Mouse (Mus musculus) neural tube, embryonic 15.5 days (tissue): ENCODE data around the gene Esam. TPM values are rescaled to one million over a fixed set of nuclear protein-coding genes. Genes with fewer than 3 reads are reported as not detected.
A peak's percentile ranks its signal among the peaks of the same experiment; 100 is the strongest.

ENCODE experiments used
- ATAC-seq: fragments of 200-750 bp; cut with Nextera tagmentation; 2 replicates; pipeline ENCODE4 v1.8.0; 2017; ENCODE audit warnings: mild to moderate bottlenecking, moderate TSS enrichment, moderate library complexity; ENCODE audit not compliant: low FRiP score
- H3K27ac ChIP-seq: fragments of 300-500 bp; sonication (generic); replicated peaks from 2 replicates; pipeline ENCODE4 v1.5.1; 2015; ENCODE audit warnings: mild to moderate bottlenecking, inconsistent platforms
- H3K27me3 ChIP-seq: fragments of 300-500 bp; sonication (generic); replicated peaks from 2 replicates; pipeline ENCODE4 v1.6.1; 2015; ENCODE audit warnings: inconsistent platforms
- H3K36me3 ChIP-seq: fragments of 300-500 bp; sonication (generic); 2 replicates; pipeline ENCODE4 v1.6.1; 2015; ENCODE audit warnings: inconsistent platforms
- H3K4me1 ChIP-seq: fragments of 300-500 bp; sonication (generic); 2 replicates; pipeline ENCODE4 v1.6.1; 2015; ENCODE audit warnings: inconsistent platforms
- H3K4me2 ChIP-seq: fragments of 300-500 bp; sonication (generic); 2 replicates; pipeline ENCODE4 v1.6.1; 2015; ENCODE audit warnings: inconsistent platforms, mild to moderate bottlenecking, moderate library complexity
- H3K4me3 ChIP-seq: fragments of 300-500 bp; sonication (generic); replicated peaks from 2 replicates; pipeline ENCODE4 v1.5.1; 2015; ENCODE audit warnings: mild to moderate bottlenecking, inconsistent platforms
- H3K9ac ChIP-seq: fragments of 300-500 bp; sonication (generic); replicated peaks from 2 replicates; pipeline ENCODE4 v1.6.1; 2015; ENCODE audit warnings: mild to moderate bottlenecking, inconsistent platforms
- H3K9me3 ChIP-seq: fragments of 300-500 bp; sonication (generic); replicated peaks from 2 replicates; pipeline ENCODE4 v1.6.1; 2016; ENCODE audit warnings: inconsistent platforms
- WGBS: fragments of 180-500 bp; shearing (Covaris S2); methylation state at CpG from one replicate; pipeline ENCODE4 v1.1.7; 2015; ENCODE audit warnings: mixed read lengths; 5-methylcytosine and 5-hydroxymethylcytosine counted together
- polyA plus RNA-seq: library from polyadenylated mRNA; unstranded; fragments of >200 nt; fragmentation: Nextera tagmentation; extraction: Ambion mirVana; gene quantifications from 2 replicates; pipeline ENCODE4 v1.2.1, GENCODE M21; 2015

Gene Esam
- polyA plus RNA-seq, 1 experiment from 2014 or later: 42.2 TPM

GRCm38 (mm10) chr9:37546889-37547288, 19.0 kb downstream of the Esam start:
- Histone ChIP-seq H3K4me2 (no peak overlapping the region), H3K27ac (no peak overlapping the region), H3K9me3 (no peaks in the 10 kb centered on the region), H3K27me3 (peaks cover 82% of the 10 kb centered on the region), H3K4me1 (peaks cover 25% of the 10 kb centered on the region), H3K36me3 (no peaks in the 10 kb centered on the region), H3K9ac (no peak overlapping the region), H3K4me3 (no peak overlapping the region)
- ATAC-seq: no peak
- WGBS: 90% methylated on average over 1 of the region's 1 CpGs

GRCm38 (mm10) chr9:37550435-37550834, 22.6 kb downstream of the Esam start:
- Histone ChIP-seq H3K4me2 (no peak overlapping the region), H3K9ac (no peak overlapping the region), H3K4me1 (peaks cover 26% of the 10 kb centered on the region), H3K27me3 (peaks cover 89% of the 10 kb centered on the region), H3K27ac (no peak overlapping the region), H3K9me3 (no peaks in the 10 kb centered on the region), H3K36me3 (no peaks in the 10 kb centered on the region), H3K4me3 (no peak overlapping the region)
- 74% methylated on average over 1 of the region's 1 CpGs for WGBS
- no peak for ATAC-seq

DNA sequence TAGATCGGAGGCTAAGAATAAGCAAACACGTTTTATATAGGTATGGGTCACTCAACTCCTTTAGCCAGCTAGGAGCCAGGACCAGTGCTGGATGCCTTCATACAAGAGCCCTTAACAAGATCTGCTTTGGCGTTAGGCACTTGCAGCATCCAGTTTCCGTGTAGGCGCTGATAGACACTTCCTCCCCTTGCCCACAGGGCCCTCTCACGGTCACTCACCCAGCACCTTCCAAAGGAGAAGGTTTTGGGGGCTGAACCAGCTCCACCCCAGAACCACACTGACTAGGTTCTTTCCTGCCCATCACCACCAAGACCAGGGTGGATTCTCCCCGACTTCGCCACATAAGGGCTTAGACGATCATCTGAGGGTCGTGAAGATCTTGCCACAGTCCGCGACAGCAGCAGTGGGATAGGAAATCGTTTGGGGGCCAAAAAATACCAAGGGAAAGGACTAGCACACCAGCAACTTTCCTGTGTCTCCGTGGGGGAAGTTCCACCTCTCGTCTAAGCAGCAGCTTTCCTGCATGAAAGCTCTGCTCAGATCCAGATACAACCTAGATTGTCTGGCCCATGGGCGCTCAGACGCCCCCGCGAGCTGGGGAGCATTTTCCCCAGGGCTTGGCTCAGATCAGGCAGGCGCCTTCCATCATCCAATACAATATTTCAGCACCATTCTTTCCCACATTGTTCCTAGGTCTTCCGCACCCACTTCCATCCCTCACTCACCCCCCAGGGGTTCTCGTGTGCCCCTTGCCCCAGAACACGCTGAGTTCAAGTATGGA, 24.1 kb downstream of the Esam start:
- no peak for ATAC-seq
- no peak overlapping the region for H3K27ac ChIP-seq
- H3K9ac ChIP-seq: peak overlapping the region; percentile 40
- 2% methylated on average over 23 of the region's 23 CpGs for WGBS
- peak overlapping the region; percentile 50 for H3K4me3 ChIP-seq
- peaks cover 75% of the 10 kb centered on the region for H3K27me3 ChIP-seq
- H3K4me1 ChIP-seq: peaks cover 19% of the 10 kb centered on the region
- no peaks in the 10 kb centered on the region for H3K9me3 ChIP-seq
- H3K4me2 ChIP-seq: peak overlapping the region; percentile 88
- no peaks in the 10 kb centered on the region for H3K36me3 ChIP-seq

GRCm38 (mm10) chr9:37552536-37553293, 24.8 kb downstream of the Esam start, which contains the start of gene Nrgn:
Nrgn (minus strand) TSS chr9:37552904.
- no peak within 1 kb of the TSS for H3K27ac ChIP-seq
- H3K4me1 ChIP-seq: peaks cover 19% of the 10 kb centered on the region
- peak within 1 kb of the TSS; percentile 40 for H3K9ac ChIP-seq
- peak; percentile 90 for ATAC-seq
- no peaks in the 10 kb centered on the region for H3K9me3 ChIP-seq
- no peaks in the 10 kb centered on the region for H3K36me3 ChIP-seq
- H3K4me3 ChIP-seq: peak within 1 kb of the TSS; percentile 50
- 6% methylated on average over 27 of the region's 31 CpGs for WGBS
- H3K27me3 ChIP-seq: peaks cover 68% of the 10 kb centered on the region
- H3K4me2 ChIP-seq: peak within 1 kb of the TSS; percentile 88

- Histone ChIP-seq H3K4me3 (no peak overlapping the region), H3K4me1 (peaks cover 19% of the 10 kb centered on the region), H3K27me3 (peaks cover 55% of the 10 kb centered on the region), H3K9me3 (no peaks in the 10 kb centered on the region), H3K36me3 (no peaks in the 10 kb centered on the region), H3K27ac (no peak overlapping the region), H3K4me2 (no peak overlapping the region), H3K9ac (no peak overlapping the region)
- 94% methylated on average over 1 of the region's 1 CpGs for WGBS
- no peak for ATAC-seq
Measured at GRCm38 (mm10) chr9:37554279-37554678, 26.4 kb downstream of the Esam start.

DNA sequence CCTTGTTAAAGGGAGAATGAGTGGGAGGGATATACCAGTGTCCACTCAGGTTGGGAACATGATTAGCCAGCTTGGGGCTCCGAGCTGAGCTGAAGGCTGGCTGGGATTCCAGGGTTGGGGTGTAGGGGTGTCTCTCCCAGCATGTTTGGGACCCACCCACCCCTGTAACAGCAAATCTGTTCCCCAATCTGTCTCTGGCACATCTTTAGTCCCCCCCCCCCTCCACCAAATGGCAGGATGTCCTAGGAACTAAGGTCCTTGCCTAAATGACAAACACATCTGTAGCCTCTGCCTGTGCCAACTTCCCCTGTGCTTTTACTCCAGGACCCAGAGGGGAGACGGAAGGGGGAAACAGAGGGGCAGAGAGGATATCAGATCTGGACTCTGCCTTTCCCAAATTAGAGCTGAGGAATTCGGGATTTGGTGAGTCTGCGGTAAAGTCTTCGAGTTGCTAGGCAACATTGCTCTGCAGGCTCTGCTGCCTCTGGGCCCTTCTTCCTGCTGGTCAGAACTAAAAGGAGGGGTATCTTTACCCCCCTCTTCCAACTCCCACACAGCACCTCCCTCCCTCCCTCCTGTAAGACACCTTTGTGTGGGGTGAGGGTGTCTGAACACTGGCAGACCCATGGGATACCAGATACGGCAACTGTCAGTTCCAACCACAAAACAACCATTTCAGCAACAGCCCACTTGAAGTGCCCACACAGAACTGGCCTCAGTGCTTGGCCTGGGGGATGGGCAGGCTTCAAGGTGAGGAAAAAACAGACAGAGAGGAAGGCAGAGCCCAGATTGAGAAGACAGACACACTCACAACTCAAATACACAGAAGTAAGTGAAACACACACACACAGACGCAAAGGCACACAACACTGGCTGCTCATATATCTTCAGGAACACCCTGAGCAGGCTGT, 27.2 kb downstream of the Esam start, which contains the start of gene Siae:
Gene Siae (plus strand): TSS at position 861 of the 911 bp plus-strand sequence.
- WGBS: 30% methylated on average over 7 of the region's 7 CpGs
- no peak within 1 kb of the TSS for H3K27ac ChIP-seq
- ATAC-seq: no peak

GRCm38 (mm10) chr9:37556366-37556765, 28.5 kb downstream of the Esam start:
- 75% methylated on average over 3 of the region's 3 CpGs for WGBS
- Histone ChIP-seq H3K9me3 (no peaks in the 10 kb centered on the region), H3K36me3 (no peaks in the 10 kb centered on the region), H3K27ac (no peak overlapping the region), H3K4me1 (peaks cover 19% of the 10 kb centered on the region), H3K9ac (no peak overlapping the region), H3K27me3 (peaks cover 34% of the 10 kb centered on the region), H3K4me3 (no peak overlapping the region), H3K4me2 (no peak overlapping the region)
- no peak for ATAC-seq

More for the DNA sequence above, 27.2 kb downstream of the Esam start, which contains the start of gene Siae:
- peaks cover 47% of the 10 kb centered on the region for H3K27me3 ChIP-seq
- no peak within 1 kb of the TSS for H3K9ac ChIP-seq
- H3K4me3 ChIP-seq: no peak within 1 kb of the TSS
- H3K9me3 ChIP-seq: no peaks in the 10 kb centered on the region
- H3K36me3 ChIP-seq: no peaks in the 10 kb centered on the region
- H3K4me2 ChIP-seq: no peak within 1 kb of the TSS
- peaks cover 19% of the 10 kb centered on the region for H3K4me1 ChIP-seq

DNA sequence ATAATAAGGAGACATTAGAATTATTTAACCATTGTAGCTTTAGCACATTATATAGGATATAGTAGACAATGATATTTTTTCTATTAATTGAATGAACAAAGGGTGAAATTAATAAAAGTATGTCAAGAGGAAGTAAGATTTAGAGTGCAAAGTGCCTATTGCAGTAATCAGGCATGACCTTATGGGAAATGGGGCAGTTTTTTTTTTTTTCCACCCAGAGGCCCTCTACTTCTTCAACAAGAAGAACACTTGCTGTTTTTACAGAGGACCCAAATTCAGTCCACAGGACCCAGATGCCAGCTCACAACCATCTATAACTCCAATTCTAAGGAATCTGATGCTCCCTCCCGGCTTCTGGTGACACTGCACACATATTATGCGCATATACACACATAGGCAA, 32.7 kb downstream of the Esam start:
- Histone ChIP-seq H3K4me2 (no peak overlapping the region), H3K4me1 (no peaks in the 10 kb centered on the region), H3K9ac (no peak overlapping the region), H3K27ac (no peak overlapping the region), H3K27me3 (no peaks in the 10 kb centered on the region), H3K9me3 (no peaks in the 10 kb centered on the region), H3K36me3 (no peaks in the 10 kb centered on the region), H3K4me3 (no peak overlapping the region)
- no peak for ATAC-seq
- WGBS: 81% methylated on average over 2 of the region's 2 CpGs

GRCm38 (mm10) chr9:37563805-37564204, 35.9 kb downstream of the Esam start:
- 56% methylated on average over 1 of the region's 1 CpGs for WGBS
- Histone ChIP-seq H3K4me2 (no peak overlapping the region), H3K9me3 (no peaks in the 10 kb centered on the region)

GRCm38 (mm10) chr9:37567019-37567418, 39.1 kb downstream of the Esam start:
- no peak for ATAC-seq
- Histone ChIP-seq H3K4me3 (no peak overlapping the region), H3K27ac (no peak overlapping the region), H3K9ac (no peak overlapping the region), H3K4me2 (no peak overlapping the region), H3K4me1 (peaks cover 11% of the 10 kb centered on the region), H3K36me3 (no peaks in the 10 kb centered on the region), H3K9me3 (no peaks in the 10 kb centered on the region), H3K27me3 (no peaks in the 10 kb centered on the region)
- WGBS: 91% methylated on average over 2 of the region's 2 CpGs

More at GRCm38 (mm10) chr9:37563805-37564204, 35.9 kb downstream of the Esam start:
- Histone ChIP-seq H3K27me3 (no peaks in the 10 kb centered on the region), H3K9ac (no peak overlapping the region), H3K4me3 (no peak overlapping the region), H3K36me3 (no peaks in the 10 kb centered on the region), H3K27ac (no peak overlapping the region), H3K4me1 (peaks cover 11% of the 10 kb centered on the region)
- ATAC-seq: no peak

DNA sequence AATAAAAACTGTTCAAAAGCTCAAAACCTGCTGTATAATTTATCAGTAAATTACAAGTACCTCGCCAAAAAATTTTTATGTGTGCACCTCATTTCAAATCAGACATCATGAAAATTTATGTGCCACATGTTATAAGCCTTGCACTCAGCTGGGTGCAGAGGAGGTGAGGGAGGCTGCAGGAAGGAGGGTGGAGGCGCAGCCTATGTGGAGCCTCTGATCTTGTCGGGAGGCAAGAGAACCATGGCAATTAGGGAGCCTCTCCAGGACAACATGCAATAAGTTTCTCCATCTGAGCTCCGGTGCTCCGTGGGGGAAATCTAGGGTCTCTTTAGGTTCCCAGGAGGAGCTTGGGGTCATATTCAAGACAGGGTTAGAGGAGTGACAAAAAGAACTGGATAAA, 39.6 kb downstream of the Esam start:
- Histone ChIP-seq H3K4me1 (peaks cover 11% of the 10 kb centered on the region), H3K9ac (no peak overlapping the region), H3K4me2 (no peak overlapping the region), H3K4me3 (no peak overlapping the region), H3K27ac (no peak overlapping the region), H3K36me3 (no peaks in the 10 kb centered on the region), H3K27me3 (no peaks in the 10 kb centered on the region), H3K9me3 (no peaks in the 10 kb centered on the region)
- ATAC-seq: no peak
- 31% methylated on average over 5 of the region's 5 CpGs for WGBS
